Mouse (Mus musculus): ENCODE measurements at regions not wholly inside any gene's neighbourhood (a gene's known extent, or its start where the extent isn't known, plus 50 kb on each side); places are given as distances from the start of the nearest gene placed in this dataset.

DNA sequence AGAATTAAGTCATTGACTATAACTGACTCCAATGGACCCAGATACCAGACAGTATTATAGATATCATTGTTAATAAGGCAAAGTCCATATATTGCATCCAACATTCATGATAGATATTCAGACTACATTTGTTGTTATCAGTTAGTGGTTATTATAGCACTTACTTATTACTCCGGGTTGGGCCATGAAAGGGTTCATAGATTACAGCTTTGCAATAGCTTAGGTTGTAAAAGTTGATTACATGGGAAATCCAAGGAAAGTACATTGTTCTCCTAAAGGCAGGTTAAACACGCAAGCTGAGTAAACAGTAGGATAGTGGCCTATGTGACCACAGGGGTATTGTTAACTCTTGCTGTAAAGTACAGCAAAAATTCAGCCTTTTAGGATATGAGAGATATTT lies 89.3 kb upstream of the Actbl2 start:
- TF ChIP-seq CTCF (IDR thresholded peaks at IDR 0.05; ENCODE audit: low read depth, low read length) (no peak), GATA1 (IDR thresholded peaks at IDR 0.05; ENCODE audit: borderline replicate concordance, low read length) (no peak), GATA2 (IDR thresholded peaks at IDR 0.05; ENCODE audit: borderline replicate concordance, low read depth, low read length) (no peak), TAL1 (conservative IDR thresholded peaks at IDR 0.05; ENCODE audit: low read depth, low read length) (no peak)

Measured in G1E (cell line).